Mouse (Mus musculus) MEL (cell line): ENCODE measurements around the gene Adamts2. TPM values are rescaled to one million over a fixed set of nuclear protein-coding genes. Genes with fewer than 3 reads are reported as not detected.
A peak's percentile ranks its signal among the peaks of the same experiment; 100 is the strongest.

ENCODE experiments used
- DNase-seq: peaks from one replicate; pipeline ENCODE4 v3.0.0; 2011; ENCODE audit warnings: low read depth, low spot score
- H3K27ac ChIP-seq: 2 replicates; pipeline ENCODE4 v1.5.1; 2012; ENCODE audit warnings: low read depth, mild to moderate bottlenecking, control low read depth, low read length, moderate library complexity; ENCODE audit not compliant: control insufficient read depth
- H3K27me3 ChIP-seq, 2 experiments: fragments of 150-350 bp in 1 of 2; sonication (generic) in 1 of 2; 2 replicates each; pipeline ENCODE4 v1.6.1; 2012; ENCODE audit warnings: low read length in 2 of 2, mild to moderate bottlenecking in 2 of 2, improper control_type of control experiment in 1 of 2, moderate library complexity in 1 of 2; ENCODE audit not compliant: insufficient read depth in 2 of 2, control insufficient read depth in 1 of 2
- H3K36me3 ChIP-seq, 2 experiments: 2 replicates each; pipeline ENCODE4 v1.6.1; 2012 to 2014; ENCODE audit warnings: low read length in 2 of 2, improper control_type of control experiment in 1 of 2, inconsistent platforms in 1 of 2, mild to moderate bottlenecking in 1 of 2; ENCODE audit not compliant: insufficient read depth in 2 of 2, control insufficient read depth in 1 of 2
- H3K4me1 ChIP-seq, 2 experiments: fragments of 150-350 bp in 1 of 2; sonication (generic) in 1 of 2; 2 replicates each; pipeline ENCODE4 v1.6.1; 2012; ENCODE audit warnings: low read length in 2 of 2, improper control_type of control experiment in 1 of 2, mild to moderate bottlenecking in 1 of 2; ENCODE audit not compliant: insufficient read depth in 2 of 2, control insufficient read depth in 1 of 2
- H3K4me3 ChIP-seq, 2 experiments: fragments of 150-350 bp in 1 of 2; sonication (generic) in 1 of 2; 2 replicates each; pipeline ENCODE4 v1.5.1; 2012; ENCODE audit warnings: low read depth in 2 of 2, low read length in 2 of 2, mild to moderate bottlenecking in 2 of 2, moderate library complexity in 2 of 2, control low read depth in 1 of 2, improper control_type of control experiment in 1 of 2; ENCODE audit not compliant: control insufficient read depth in 1 of 2, insufficient read depth in 1 of 2
- H3K79me2 ChIP-seq: 2 replicates; pipeline ENCODE4 v1.6.1; 2012; ENCODE audit warnings: mild to moderate bottlenecking, low read length, moderate library complexity; ENCODE audit not compliant: control insufficient read depth, poor library complexity, insufficient read depth
- H3K9ac ChIP-seq: 2 replicates; pipeline ENCODE4 v1.6.1; 2012; ENCODE audit warnings: low read depth, mild to moderate bottlenecking, control low read depth, low read length, moderate library complexity; ENCODE audit not compliant: control insufficient read depth, poor library complexity, severe bottlenecking
- H3K9me3 ChIP-seq: fragments of 150-350 bp; sonication (generic); replicated peaks from 2 replicates; pipeline ENCODE4 v1.6.1; 2012; ENCODE audit warnings: mild to moderate bottlenecking, low read length, improper control_type of control experiment, moderate library complexity; ENCODE audit not compliant: insufficient read depth
- BHLHE40 ChIP-seq: IDR thresholded peaks from 2 replicates; pipeline ENCODE4 v1.6.1; 2012; ENCODE audit warnings: low read depth, mild to moderate bottlenecking, inconsistent platforms, low read length, improper control_type of control experiment, borderline replicate concordance
- CHD2 ChIP-seq: IDR thresholded peaks from 2 replicates; pipeline ENCODE4 v1.6.1; 2011; ENCODE audit warnings: low read length, improper control_type of control experiment
- CTCF ChIP-seq, 3 experiments: IDR thresholded peaks in 2 of 3; conservative IDR thresholded peaks in 1 of 3; 2 replicates each; pipeline ENCODE4 v1.5.1; 2011 to 2012; ENCODE audit warnings: low read length in 3 of 3, low read depth in 2 of 3, mild to moderate bottlenecking in 2 of 3, improper control_type of control experiment in 1 of 3, inconsistent platforms in 1 of 3, mixed read lengths in 1 of 3, moderate library complexity in 1 of 3; ENCODE audit not compliant: control insufficient read depth in 1 of 3, insufficient read depth in 1 of 3, poor library complexity in 1 of 3, severe bottlenecking in 1 of 3
- ELF1 ChIP-seq: IDR thresholded peaks from 2 replicates; pipeline ENCODE4 v1.6.1; 2014; ENCODE audit warnings: low read depth, mild to moderate bottlenecking, inconsistent platforms, low read length, improper control_type of control experiment, moderate library complexity
- GABPA ChIP-seq: IDR thresholded peaks from 2 replicates; pipeline ENCODE4 v1.6.1; 2012; ENCODE audit warnings: low read depth, mild to moderate bottlenecking, inconsistent platforms, low read length, improper control_type of control experiment, moderate library complexity
- JUND ChIP-seq: IDR thresholded peaks from 2 replicates; pipeline ENCODE4 v1.6.1; 2011; ENCODE audit warnings: low read depth, mild to moderate bottlenecking, improper control_type of control experiment, low read length
- MAFK ChIP-seq: IDR thresholded peaks from 2 replicates; pipeline ENCODE4 v1.6.1; 2011; ENCODE audit warnings: low read depth, mild to moderate bottlenecking, low read length, improper control_type of control experiment, borderline replicate concordance
- MAX ChIP-seq: IDR thresholded peaks from 2 replicates; pipeline ENCODE4 v1.6.1; 2011; ENCODE audit warnings: low read length, improper control_type of control experiment
- MXI1 ChIP-seq: IDR thresholded peaks from 2 replicates; pipeline ENCODE4 v1.6.1; 2011; ENCODE audit warnings: mild to moderate bottlenecking, low read depth, low read length, improper control_type of control experiment
- POLR2A ChIP-seq, 2 experiments: IDR thresholded peaks; 2 replicates each; pipeline ENCODE4 v1.6.1; 2011 to 2012; ENCODE audit warnings: low read length in 2 of 2, mild to moderate bottlenecking in 2 of 2, control low read depth in 1 of 2, improper control_type of control experiment in 1 of 2, low read depth in 1 of 2, moderate library complexity in 1 of 2; ENCODE audit not compliant: control insufficient read depth in 1 of 2, insufficient read depth in 1 of 2, poor library complexity in 1 of 2
- POLR2AphosphoS2 ChIP-seq: IDR thresholded peaks from 2 replicates; pipeline ENCODE4 v1.6.1; 2011; ENCODE audit warnings: low read length, improper control_type of control experiment
- POLR2AphosphoS5 ChIP-seq: IDR thresholded peaks from 2 replicates; pipeline ENCODE4 v1.6.1; 2012; ENCODE audit warnings: low read depth, borderline replicate concordance, mild to moderate bottlenecking, inconsistent platforms, low read length, moderate library complexity, mixed read lengths
- RCOR1 ChIP-seq: IDR thresholded peaks from 2 replicates; pipeline ENCODE4 v1.6.1; 2012; ENCODE audit warnings: low read depth, mild to moderate bottlenecking, inconsistent platforms, low read length, improper control_type of control experiment
- TBP ChIP-seq: IDR thresholded peaks from 2 replicates; pipeline ENCODE4 v1.8.0; 2011; ENCODE audit warnings: low read depth, low read length, improper control_type of control experiment
- USF2 ChIP-seq, 2 experiments: IDR thresholded peaks; 2 replicates each; pipeline ENCODE4 v1.6.1; 2011 to 2012; ENCODE audit warnings: improper control_type of control experiment in 2 of 2, low read length in 2 of 2, borderline replicate concordance in 1 of 2, inconsistent platforms in 1 of 2, low read depth in 1 of 2, mild to moderate bottlenecking in 1 of 2; ENCODE audit not compliant: insufficient read depth in 1 of 2
- ZC3H11A ChIP-seq: IDR thresholded peaks from 2 replicates; pipeline ENCODE4 v1.6.1; 2012; ENCODE audit warnings: low read depth, mild to moderate bottlenecking, inconsistent platforms, low read length, improper control_type of control experiment
- ZKSCAN1 ChIP-seq: IDR thresholded peaks from 2 replicates; pipeline ENCODE4 v1.6.1; 2012; ENCODE audit warnings: low read depth, mild to moderate bottlenecking, inconsistent platforms, low read length, improper control_type of control experiment, moderate library complexity
- ZNF384 ChIP-seq: IDR thresholded peaks from 2 replicates; pipeline ENCODE4 v1.6.1; 2012; ENCODE audit warnings: low read depth, mild to moderate bottlenecking, inconsistent platforms, low read length, improper control_type of control experiment
- polyA plus RNA-seq, 2 experiments: library from polyadenylated mRNA; stranded (reverse) in 1 of 2; unstranded in 1 of 2; fragments of >175 nt in 1 of 2; fragments of >200 nt in 1 of 2; gene quantifications; 2 replicates each; pipeline versions ENCODE4 v1.2.1 to v1.2.4; 2012; ENCODE audit warnings: low replicate concordance in 2 of 2, low read depth in 1 of 2; ENCODE audit not compliant: insufficient read length in 2 of 2, insufficient read depth in 1 of 2, missing spikeins in 1 of 2
- total RNA-seq: library from RNA; depleted of rRNA; stranded (reverse); fragments of 300-350 nt; gene quantifications from 2 replicates; pipeline ENCODE4 v1.2.3, GENCODE M21; 2012

Gene Adamts2
- total and polyA plus RNA-seq, 3 experiments: not detected

DNA sequence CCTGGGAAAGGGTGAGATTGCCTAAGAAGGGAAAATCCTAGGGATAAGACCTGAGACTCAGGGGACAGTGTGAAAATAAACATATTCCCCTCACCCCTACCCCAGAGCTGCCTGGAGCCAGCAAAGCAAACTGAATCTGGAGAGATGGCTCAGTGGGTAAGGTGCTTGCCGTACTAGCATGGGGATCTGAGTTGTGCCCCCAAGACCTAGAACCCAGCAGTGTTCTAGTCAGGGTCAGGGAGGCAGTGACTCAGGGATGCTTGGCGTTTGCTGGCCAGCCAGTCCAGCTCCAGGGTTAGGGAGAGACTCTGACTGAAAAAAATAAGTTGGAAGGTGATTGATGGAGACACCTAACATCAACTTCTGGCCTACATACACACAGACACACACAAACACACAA is 5.3 kb upstream of the Adamts2 start:
- Histone ChIP-seq H3K36me3 (no peaks in the 10 kb centered on the region), H3K27ac (no peak overlapping the region), H3K9ac (no peak overlapping the region), H3K27me3 (no peaks in the 10 kb centered on the region), H3K9me3 (no peaks in the 10 kb centered on the region), H3K79me2 (no peaks in the 10 kb centered on the region), H3K4me1 (no peaks in the 10 kb centered on the region), H3K4me3 (no peak overlapping the region)
- no peak for DNase-seq
- no peak for TF ChIP-seq ZKSCAN1
- no peak for TF ChIP-seq BHLHE40
- TF ChIP-seq POLR2A (IDR thresholded peaks at IDR 0.05; ENCODE audit: control insufficient read depth in 1 of 2, insufficient read depth in 1 of 2, low read depth in 1 of 2, low read length in 2 of 2, poor library complexity in 1 of 2): no peak
- TF ChIP-seq USF2 (IDR thresholded peaks at IDR 0.05; ENCODE audit: borderline replicate concordance in 1 of 2, insufficient read depth in 1 of 2, low read depth in 1 of 2, low read length in 2 of 2): no peak
- TF ChIP-seq POLR2AphosphoS2: no peak
- no peak for TF ChIP-seq ELF1
- TF ChIP-seq MAFK: no peak
- TF ChIP-seq MAX: no peak
- no peak for TF ChIP-seq JUND
- TF ChIP-seq GABPA: no peak
- TF ChIP-seq RCOR1: no peak
- TF ChIP-seq POLR2AphosphoS5: no peak
- no peak for TF ChIP-seq ZNF384
- no peak for TF ChIP-seq MXI1
- TF ChIP-seq CHD2: no peak
- no peak for TF ChIP-seq ZC3H11A

DNA sequence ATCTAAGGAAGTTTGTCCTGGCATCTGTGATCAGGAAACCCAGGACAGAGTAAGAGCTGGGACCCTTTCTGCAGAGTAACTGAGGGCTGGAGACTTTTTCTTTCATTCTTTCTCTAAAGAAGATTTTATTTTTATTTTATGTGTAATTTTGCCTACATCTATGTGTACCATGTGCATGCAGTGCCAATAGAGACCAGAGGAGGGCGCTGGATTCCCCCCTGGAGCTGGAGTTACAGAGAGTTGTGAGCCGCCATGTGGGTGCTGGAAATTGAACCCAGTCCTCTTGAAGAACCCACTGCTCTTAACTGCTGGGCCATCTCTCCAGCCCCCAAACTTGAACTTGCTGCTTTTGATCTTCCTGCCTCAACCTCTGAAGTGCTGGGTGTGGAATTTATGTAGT is 2.7 kb upstream of the Adamts2 start:
- Histone ChIP-seq H3K79me2 (no peaks in the 10 kb centered on the region), H3K4me1 (no peaks in the 10 kb centered on the region), H3K4me3 (no peak overlapping the region), H3K27ac (no peak overlapping the region), H3K9me3 (no peaks in the 10 kb centered on the region), H3K36me3 (no peaks in the 10 kb centered on the region), H3K9ac (no peak overlapping the region)
- DNase-seq: no peak
- TF ChIP-seq MAFK (no peak), TBP (no peak), CTCF (IDR thresholded peaks at IDR 0.05 in 2 of 3, conservative IDR thresholded peaks at IDR 0.05 in 1 of 3; ENCODE audit: control insufficient read depth in 1 of 3, insufficient read depth in 1 of 3, low read depth in 2 of 3, low read length in 3 of 3, poor library complexity in 1 of 3, severe bottlenecking in 1 of 3) (0 out of 6 replicates have a peak, but pooled peaks of 2 of the 3 experiments have one; percentile 3 to 4), ZNF384 (no peak)
- TF ChIP-seq, all 39 proteins: peak for 1
- no peaks in the 10 kb centered on the region for H3K27me3 ChIP-seq
